Mouse (Mus musculus) cerebellum, adult 9-10 months (tissue): ENCODE results near the gene Il1rn.

ENCODE experiments used
- DNase-seq: peaks from one replicate; pipeline ENCODE4 v3.0.0; 2022

Il1rn gene

DNA sequence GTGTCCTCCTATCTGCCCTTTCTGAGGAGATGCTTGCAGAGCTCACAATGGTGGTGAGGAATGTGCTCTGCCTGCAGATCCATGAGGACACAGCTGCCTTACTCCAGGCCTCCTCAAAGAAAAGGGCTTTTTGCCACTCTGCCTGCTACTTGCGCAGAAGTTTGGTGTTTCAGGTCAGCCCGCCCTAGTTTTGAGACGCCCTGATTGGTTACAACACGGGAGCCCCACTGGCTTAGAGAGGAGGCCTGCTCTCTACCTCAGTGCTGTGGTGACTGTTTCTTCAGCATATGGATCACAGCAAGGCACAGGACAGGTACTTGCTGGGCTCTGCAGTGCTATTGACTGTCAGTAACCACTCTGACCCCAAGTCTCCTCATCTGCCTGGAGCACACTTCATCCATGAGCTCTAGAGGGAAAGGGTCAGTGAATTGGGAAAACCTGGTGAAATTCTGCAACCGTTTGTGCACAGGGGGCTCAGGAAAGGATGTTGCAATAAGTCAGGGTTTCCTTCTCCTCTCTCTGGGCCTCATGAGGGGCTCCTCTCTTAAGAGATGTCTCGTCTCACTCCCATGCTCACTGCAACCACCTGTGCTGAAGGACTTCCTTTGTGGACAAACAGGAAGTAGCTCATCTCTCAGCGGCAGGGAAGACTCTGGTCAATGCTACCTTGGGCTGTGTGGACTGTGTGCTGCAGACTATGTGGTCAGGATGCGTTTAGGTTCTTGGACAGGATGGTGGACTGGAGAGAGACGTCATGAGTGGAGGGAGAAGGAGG lies 46.0 kb downstream of the Il1rn start:
- no peak for DNase-seq

DNA sequence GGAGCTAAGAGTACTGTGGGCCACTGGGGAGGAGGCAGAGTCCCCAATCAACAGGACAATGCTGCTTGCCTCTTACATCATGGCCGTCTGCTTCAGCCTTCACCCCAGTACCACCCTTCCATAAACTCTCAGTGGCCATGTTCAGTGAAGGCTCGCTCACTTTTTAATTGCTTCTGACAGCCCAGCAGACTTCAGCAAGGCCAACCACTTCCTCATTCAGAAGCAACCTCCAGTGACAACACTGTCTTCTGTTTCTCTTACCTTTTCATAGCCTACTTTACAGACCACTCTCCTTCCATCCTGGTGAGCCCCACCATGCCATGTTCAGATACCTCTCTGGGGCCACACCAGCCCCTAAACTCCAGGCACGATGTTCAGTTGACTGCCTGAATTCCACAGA lies 47.0 kb downstream of the Il1rn start:
- no peak for DNase-seq

DNA sequence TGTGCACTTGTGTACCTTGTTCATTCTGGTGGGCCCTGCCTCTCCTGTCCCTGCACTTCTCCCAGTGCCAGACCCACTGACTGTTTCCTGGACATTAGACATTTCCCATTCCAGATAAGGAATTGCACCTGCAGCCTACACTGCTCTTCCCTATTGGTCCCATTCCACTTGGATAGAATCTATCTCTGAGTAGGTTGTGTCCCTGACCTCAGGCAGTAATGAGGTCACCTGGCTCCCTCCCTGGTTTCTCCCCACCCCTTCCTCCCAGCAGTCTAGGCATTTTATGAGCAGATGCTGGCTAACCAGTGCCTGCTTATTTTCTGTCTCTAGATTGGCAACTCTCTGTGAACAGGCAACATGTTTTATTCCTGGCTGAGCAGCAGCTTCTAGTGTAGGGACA lies 47.7 kb downstream of the Il1rn start:
- DNase-seq, result no peak

DNA sequence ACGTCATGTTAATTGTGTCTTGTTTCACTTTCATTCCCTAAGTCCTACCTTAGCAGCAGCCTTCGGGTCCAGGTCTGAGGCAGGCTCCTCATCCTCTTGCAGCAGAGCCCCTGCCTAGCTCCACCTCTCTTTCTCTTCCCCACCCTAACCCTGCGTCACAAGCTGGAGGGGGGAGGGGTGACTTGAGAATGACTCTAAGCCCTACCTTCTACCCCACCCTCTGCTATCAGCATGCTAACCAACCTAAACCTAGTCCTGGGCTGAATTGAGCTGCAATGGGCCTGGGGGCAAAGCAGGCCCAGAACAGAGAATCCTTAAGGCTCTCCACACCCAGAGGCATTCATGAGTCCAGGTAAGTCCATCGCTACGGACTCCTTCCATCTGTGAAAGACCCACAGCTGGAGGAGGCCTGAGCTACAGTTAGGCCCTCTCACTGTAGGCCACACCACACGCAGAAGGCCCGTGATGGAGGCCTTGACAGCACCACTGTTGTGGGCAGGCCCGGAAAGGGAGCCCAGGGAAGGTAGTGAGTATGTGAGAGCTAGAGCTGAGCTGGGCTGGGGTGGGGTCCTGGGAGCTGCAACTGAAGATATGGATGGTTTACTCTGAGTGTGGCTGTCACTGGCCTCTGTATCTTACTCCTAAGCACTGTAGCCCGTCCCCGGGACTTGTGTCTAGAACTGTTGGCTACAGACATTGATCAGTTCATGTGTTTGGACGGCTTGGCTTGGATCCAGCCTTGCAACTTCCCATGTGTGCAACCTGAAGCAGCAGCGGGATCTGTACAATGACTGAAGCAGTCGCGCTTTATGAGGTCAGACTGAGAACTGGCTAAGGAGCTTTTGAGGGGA lies 48.7 kb downstream of the Il1rn start:
- DNase-seq, result no peak

DNA sequence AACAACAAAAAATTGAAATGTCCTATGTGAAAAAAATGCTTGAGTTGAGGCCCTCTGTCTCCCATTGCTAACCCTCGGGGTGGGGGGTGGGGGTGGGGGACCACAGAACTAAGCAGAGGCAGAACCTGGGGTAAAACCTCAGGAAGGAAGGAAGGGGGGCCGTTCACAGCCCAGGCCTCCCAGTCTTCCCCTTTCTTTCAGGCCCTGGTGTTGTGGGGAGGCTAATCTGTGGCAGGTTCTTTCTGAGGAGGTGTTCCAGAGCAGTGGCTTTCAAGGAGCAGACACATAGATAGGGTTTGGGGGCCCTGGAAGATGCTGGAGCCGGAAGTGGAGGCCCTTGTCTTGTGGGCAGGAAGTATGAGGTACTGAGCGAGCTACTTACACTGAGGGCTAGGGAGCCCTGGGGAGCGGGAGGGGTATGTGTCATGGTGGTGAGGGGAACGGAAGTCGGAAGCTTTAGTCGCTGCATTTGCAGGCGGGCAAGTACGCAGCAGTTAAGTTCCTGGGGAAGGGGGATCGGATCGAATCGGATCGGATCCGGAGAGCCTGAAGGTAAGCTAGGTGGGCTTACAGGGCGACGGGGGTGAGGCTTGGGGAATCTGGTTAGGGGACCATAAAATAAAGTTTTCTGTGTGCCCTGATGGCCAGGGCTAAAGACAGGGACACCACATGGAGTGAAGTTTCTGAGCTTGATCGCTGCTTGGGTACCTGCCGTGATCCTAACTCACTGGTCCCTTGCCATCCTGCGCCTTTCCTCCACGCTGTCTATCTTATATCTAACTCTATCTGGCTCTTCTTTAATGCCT lies 49.7 kb downstream of the Il1rn start:
- no peak for DNase-seq

DNA sequence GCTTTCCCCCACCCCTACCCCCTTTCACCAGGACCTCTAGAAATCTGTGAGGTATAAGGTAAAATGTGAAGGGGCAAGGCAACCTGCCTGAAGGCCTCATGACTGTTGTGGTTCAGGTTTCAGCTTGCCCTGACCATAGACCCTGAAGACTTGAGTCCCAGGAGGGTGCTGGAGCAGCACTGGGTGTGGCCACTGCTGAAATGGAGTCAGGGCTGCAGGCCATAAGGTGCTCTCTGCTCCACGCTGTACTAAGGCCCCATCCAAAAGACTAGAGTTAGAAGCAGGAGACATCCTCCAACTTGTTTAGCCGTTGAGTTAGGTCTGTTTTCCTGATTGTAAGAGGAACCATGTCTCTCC lies 50.3 kb downstream of the Il1rn start:
- DNase-seq, result no peak

DNA sequence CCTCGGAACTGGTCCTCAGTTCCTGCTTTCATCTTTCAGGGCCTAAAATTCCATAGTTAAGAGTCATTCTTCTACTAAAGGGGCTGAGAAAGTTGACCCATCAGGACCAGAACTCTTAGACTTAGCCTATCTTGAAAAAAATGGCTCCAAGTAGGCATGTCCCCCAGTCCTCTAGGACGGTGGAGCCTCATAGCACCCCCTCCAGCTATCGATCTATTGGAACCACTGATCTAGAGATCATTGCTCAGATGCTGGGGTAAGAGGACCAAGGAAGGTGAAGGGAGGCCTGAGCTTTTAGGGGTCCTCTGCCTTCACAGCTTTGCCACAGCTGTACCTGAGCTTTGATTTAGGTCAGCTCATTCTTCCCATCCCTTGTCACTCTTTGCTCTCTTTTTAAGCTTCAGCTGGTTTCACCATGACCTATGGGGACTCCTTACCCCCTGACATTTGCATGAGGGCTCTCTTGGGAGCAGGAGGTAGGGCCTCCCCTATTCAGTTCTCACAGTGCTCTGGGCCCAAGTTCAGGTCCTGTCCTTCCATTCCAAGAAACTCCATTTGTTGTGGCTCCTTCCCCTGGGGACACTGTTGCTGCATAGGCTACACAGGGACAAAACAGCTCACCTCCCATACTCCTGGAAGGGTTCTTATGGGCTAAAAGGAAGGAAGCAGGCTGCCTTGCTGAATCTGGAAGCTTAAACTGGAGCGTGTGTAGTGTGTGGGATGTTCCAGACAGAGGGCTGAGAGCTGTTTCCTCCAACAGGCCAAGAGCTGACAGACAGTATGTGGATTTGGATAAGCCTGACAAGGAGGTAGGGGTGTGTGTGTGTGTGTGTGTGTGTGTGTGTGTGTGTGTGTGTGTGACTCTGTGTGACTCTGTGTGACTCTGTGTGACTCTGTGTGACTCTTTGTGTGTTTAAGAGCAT lies 51.0 kb downstream of the Il1rn start:
- DNase-seq, result no peak

DNA sequence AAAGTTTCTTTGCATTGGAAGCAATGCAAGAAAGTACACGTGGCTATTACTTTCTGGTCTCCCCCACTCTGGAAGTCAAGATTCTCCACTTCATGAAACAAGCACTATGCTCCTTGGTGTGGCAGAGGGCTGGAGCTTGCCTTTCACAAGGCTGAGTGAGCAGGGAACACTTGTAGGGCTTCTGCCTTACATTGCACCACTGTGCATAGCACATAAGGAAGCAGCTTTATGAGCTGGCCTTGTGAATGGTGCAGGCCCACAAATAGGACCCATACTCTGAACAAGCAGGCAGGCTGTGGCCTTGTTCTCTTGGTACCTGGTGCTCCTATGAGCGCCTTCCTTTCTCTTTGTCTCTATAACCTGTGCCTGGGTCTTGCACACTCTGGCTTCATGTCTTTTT lies 56.6 kb downstream of the Il1rn start:
- DNase-seq, result no peak

DNA sequence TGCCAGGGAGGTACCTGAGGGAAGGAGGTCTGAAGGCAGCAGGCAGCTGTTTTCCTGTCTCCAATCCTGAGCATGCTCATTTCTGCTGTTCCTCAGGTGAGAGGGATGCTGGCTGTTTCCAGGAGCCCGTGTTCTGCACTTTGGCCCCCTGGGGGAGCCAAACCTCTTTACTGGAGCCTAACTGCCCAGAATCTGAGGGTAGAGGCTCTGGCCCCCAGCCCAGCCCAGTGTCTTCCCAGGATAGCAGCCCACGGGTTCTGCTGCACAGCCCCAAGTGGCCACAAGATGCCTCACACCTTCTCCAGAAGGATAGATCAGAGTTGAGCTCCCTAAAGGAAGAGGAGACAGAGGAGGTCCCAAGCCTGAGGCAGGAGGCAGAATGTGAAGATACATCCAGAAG lies 60.5 kb downstream of the Il1rn start:
- DNase-seq, result no peak

DNA sequence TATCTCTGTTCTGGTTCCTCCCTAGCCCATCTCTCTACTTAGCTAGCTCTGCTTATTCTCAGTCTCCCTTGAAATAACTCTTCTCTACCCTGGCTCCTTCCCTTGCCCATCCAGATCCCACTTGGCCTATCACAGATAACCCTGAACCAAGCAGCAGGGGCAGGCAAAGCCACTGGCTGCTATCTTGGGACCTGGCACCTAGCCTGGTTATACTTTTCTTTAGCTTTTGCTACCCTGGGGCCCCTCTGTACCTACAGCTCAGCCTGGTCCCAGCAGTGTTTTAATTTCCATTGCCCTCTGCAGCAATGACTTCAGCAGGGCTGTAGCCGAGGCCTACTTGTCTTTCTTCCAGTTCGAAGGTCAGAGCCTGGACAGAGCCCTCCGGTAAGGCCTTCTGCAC lies 64.1 kb downstream of the Il1rn start:
- DNase-seq, result no peak
